Mouse (Mus musculus) lung, embryonic 16.5 days (tissue): ENCODE results near the gene Ppp1r35. TPM values are rescaled to one million over a fixed set of nuclear protein-coding genes. Genes with fewer than 3 reads are reported as not detected.

Experiments
- ATAC-seq: fragments of 200-750 bp; cut with Nextera tagmentation; 2 replicates; pipeline ENCODE4 v1.8.0; 2017; ENCODE audit warnings: low read depth, mild to moderate bottlenecking, moderate library complexity
- H3K27ac ChIP-seq: fragments of 300-500 bp; sonication (generic); 2 replicates; pipeline ENCODE4 v1.5.1; 2014; ENCODE audit warnings: mild to moderate bottlenecking, control low read depth, low read length
- H3K27me3 ChIP-seq: fragments of 300-500 bp; sonication (generic); 2 replicates; pipeline ENCODE4 v1.6.1; 2014; ENCODE audit warnings: low read depth, low read length, mixed read lengths; ENCODE audit not compliant: control insufficient read depth, insufficient read depth
- H3K36me3 ChIP-seq: fragments of 300-500 bp; sonication (generic); 2 replicates; pipeline ENCODE4 v1.6.1; 2014; ENCODE audit warnings: low read length; ENCODE audit not compliant: control insufficient read depth, insufficient read depth
- H3K4me1 ChIP-seq: fragments of 300-500 bp; sonication (generic); replicated peaks from 2 replicates; pipeline ENCODE4 v1.6.1; 2014; ENCODE audit warnings: low read length, mixed read lengths; ENCODE audit not compliant: control insufficient read depth, insufficient read depth
- H3K4me2 ChIP-seq: fragments of 300-500 bp; sonication (generic); 2 replicates; pipeline ENCODE4 v1.6.1; 2014; ENCODE audit warnings: low read depth, low read length, control low read depth
- H3K4me3 ChIP-seq: fragments of 300-500 bp; sonication (generic); 2 replicates; pipeline ENCODE4 v1.5.1; 2014; ENCODE audit warnings: mild to moderate bottlenecking, low read length, control low read depth
- H3K9ac ChIP-seq: fragments of 300-500 bp; sonication (generic); 2 replicates; pipeline ENCODE4 v1.6.1; 2014; ENCODE audit warnings: low read length, control low read depth
- H3K9me3 ChIP-seq: fragments of 300-500 bp; sonication (generic); 2 replicates; pipeline ENCODE4 v1.6.1; 2016; ENCODE audit warnings: low read length; ENCODE audit not compliant: control insufficient read depth
- WGBS: fragments of 180-500 bp; shearing (Covaris S2); extraction: QIAGEN DNeasy Blood & Tissue Kit; methylation state at CpG from one replicate; pipeline ENCODE4 v1.1.7; 2014; 5-methylcytosine and 5-hydroxymethylcytosine counted together
- polyA plus RNA-seq: library from polyadenylated mRNA; unstranded; fragments of >200 nt; fragmentation: Nextera tagmentation; extraction: Ambion mirVana; gene quantifications from 2 replicates; pipeline ENCODE4 v1.2.1, GENCODE M21; 2015

Gene Ppp1r35
- polyA plus RNA-seq, result 25.9 and 30.5 TPM in 2 replicates

- H3K27ac ChIP-seq, result peak within 1 kb of the TSS; percentile 87
- H3K27me3 ChIP-seq, result no peaks in the 10 kb centered on the region
- H3K4me2 ChIP-seq, result peak within 1 kb of the TSS; percentile 95
- ATAC-seq, result peak; percentile 96
- peaks cover 28% of the 10 kb centered on the region for H3K4me1 ChIP-seq
- peak within 1 kb of the TSS; percentile 92 for H3K4me3 ChIP-seq
- peaks cover 26% of the 10 kb centered on the region for H3K36me3 ChIP-seq
- WGBS, result under 1% methylated on average over 31 of the region's 31 CpGs
- H3K9me3 ChIP-seq, result no peaks in the 10 kb centered on the region
- peak within 1 kb of the TSS; percentile 92 for H3K9ac ChIP-seq
Observed at GRCm38 (mm10) chr5:137778635-137779034, at the start of gene Ppp1r35. Ppp1r35 (plus strand) TSS chr5:137778849.

- H3K4me2 ChIP-seq, result no peak overlapping the region
- H3K27ac ChIP-seq, result no peak overlapping the region
- H3K9me3 ChIP-seq, result no peaks in the 10 kb centered on the region
- H3K36me3 ChIP-seq, result peaks cover 12% of the 10 kb centered on the region
- 82% methylated on average over 12 of the region's 12 CpGs for WGBS
- no peak overlapping the region for H3K4me3 ChIP-seq
- no peaks in the 10 kb centered on the region for H3K4me1 ChIP-seq
- H3K27me3 ChIP-seq, result no peaks in the 10 kb centered on the region
- no peak overlapping the region for H3K9ac ChIP-seq
- no peak for ATAC-seq
Observed at GRCm38 (mm10) chr5:137733638-137734288, 44.9 kb upstream of the Ppp1r35 start.

GRCm38 (mm10) chr5:137734289-137735061 lies 44.2 kb upstream of the Ppp1r35 start:
- Histone ChIP-seq H3K9ac (0 out of 2 replicates have a peak overlapping the region, but pooled peaks have one; percentile 11), H3K4me1 (no peaks in the 10 kb centered on the region; the same call in 1 of the 2 replicates), H3K27me3 (no peaks in the 10 kb centered on the region), H3K9me3 (no peaks in the 10 kb centered on the region), H3K27ac (no peak overlapping the region), H3K4me2 (no peak overlapping the region), H3K36me3 (peaks cover 12% of the 10 kb centered on the region), H3K4me3 (no peak overlapping the region)
- 0 out of 2 replicates have a peak, but pooled peaks have one; percentile 21 for ATAC-seq
- 64% methylated on average over 6 of the region's 6 CpGs for WGBS

- no peaks in the 10 kb centered on the region for H3K9me3 ChIP-seq
- H3K27me3 ChIP-seq, result no peaks in the 10 kb centered on the region
- ATAC-seq, result no peak
- H3K9ac ChIP-seq, result no peak overlapping the region
- peaks cover 12% of the 10 kb centered on the region for H3K36me3 ChIP-seq
- WGBS, result 81% methylated on average over 6 of the region's 6 CpGs
- H3K4me3 ChIP-seq, result no peak overlapping the region
- H3K27ac ChIP-seq, result no peak overlapping the region
- no peak overlapping the region for H3K4me2 ChIP-seq
- peaks cover 13% of the 10 kb centered on the region for H3K4me1 ChIP-seq
Observed at GRCm38 (mm10) chr5:137737400-137737940, 41.2 kb upstream of the Ppp1r35 start.

- peaks cover 9% of the 10 kb centered on the region for H3K36me3 ChIP-seq
- ATAC-seq, result no peak
- H3K4me3 ChIP-seq, result no peak overlapping the region
- H3K27me3 ChIP-seq, result no peaks in the 10 kb centered on the region
- H3K9ac ChIP-seq, result no peak overlapping the region
- 50% methylated on average over 5 of the region's 5 CpGs for WGBS
- no peak overlapping the region for H3K4me2 ChIP-seq
- H3K9me3 ChIP-seq, result no peaks in the 10 kb centered on the region
- peaks cover 13% of the 10 kb centered on the region for H3K4me1 ChIP-seq
- no peak overlapping the region for H3K27ac ChIP-seq
Observed at GRCm38 (mm10) chr5:137738516-137738915, 40.1 kb upstream of the Ppp1r35 start.

GRCm38 (mm10) chr5:137739471-137739870 lies 39.2 kb upstream of the Ppp1r35 start:
- WGBS, result 60% methylated on average over 9 of the region's 9 CpGs
- Histone ChIP-seq H3K4me2 (no peak overlapping the region), H3K4me3 (no peak overlapping the region), H3K9me3 (no peaks in the 10 kb centered on the region), H3K27me3 (no peaks in the 10 kb centered on the region), H3K4me1 (peaks cover 13% of the 10 kb centered on the region), H3K27ac (no peak overlapping the region), H3K36me3 (peaks cover 9% of the 10 kb centered on the region), H3K9ac (peak overlapping the region; percentile 13; the same call in 1 of the 2 replicates)
- ATAC-seq, result no peak

GRCm38 (mm10) chr5:137740506-137740905 lies 38.1 kb upstream of the Ppp1r35 start:
- Histone ChIP-seq H3K9ac (peak overlapping the region; percentile 74), H3K27me3 (no peaks in the 10 kb centered on the region), H3K36me3 (peaks cover 4% of the 10 kb centered on the region), H3K4me2 (peak overlapping the region; percentile 96), H3K9me3 (no peaks in the 10 kb centered on the region), H3K4me3 (peak overlapping the region; percentile 72), H3K27ac (no peak overlapping the region), H3K4me1 (peaks cover 21% of the 10 kb centered on the region)
- 13% methylated on average over 11 of the region's 11 CpGs for WGBS
- peak; percentile 8; the same call in 1 of the 2 replicates for ATAC-seq

GRCm38 (mm10) chr5:137741023-137741931 lies 37.4 kb upstream of the Ppp1r35 start, which contains the start of gene Nyap1:
Nyap1 (minus strand) TSS chr5:137741607.
- under 1% methylated on average over 56 of the region's 71 CpGs for WGBS
- Histone ChIP-seq H3K27ac (peak within 1 kb of the TSS; percentile 59), H3K27me3 (no peaks in the 10 kb centered on the region), H3K4me3 (peak within 1 kb of the TSS; percentile 72), H3K4me1 (peaks cover 21% of the 10 kb centered on the region), H3K36me3 (no peaks in the 10 kb centered on the region), H3K4me2 (peak within 1 kb of the TSS; percentile 96), H3K9ac (peak within 1 kb of the TSS; percentile 74), H3K9me3 (no peaks in the 10 kb centered on the region)
- ATAC-seq, result peak; percentile 84
